10 mouse cellular contexts compared by ENCODE assay signal in the genomic region with DNA sequence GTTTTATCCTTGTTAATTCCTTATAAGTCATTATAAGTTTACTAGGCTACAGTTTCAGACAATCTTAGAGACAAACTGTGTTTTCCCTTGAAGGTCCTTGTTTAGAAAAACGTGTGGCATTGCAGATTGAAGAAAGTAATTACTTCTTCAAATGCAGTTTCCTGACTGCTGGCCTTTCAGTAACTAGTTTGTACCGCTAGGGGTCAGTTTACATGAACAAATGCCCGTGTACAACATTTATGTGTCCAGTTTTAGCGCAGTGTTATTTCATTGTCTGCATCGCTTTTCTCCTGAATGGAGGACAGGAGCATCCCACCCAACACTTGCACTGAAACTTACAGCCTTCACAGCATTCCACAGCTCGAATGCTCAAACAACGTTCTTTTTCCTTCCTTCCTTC.
DNase-seq lines count a peak whose midpoint lies in the region; ATAC-seq and TF ChIP-seq lines count a peak whose summit lies in the region.
"Had no signal": no experiment of that assay in that cellular context is flagged by ENCODE, and none has a peak within 500 bp of the region (broad histone marks: within the 10 kb centered on the region; RNA-seq: fewer than 3 reads in every experiment).

No protein-coding gene starts in this region.

- H3K9me3 ChIP-seq in liver, postnatal 0 days (ENCODE audit: low read length): no peaks in the 10 kb centered on the region
- H3K9me3 ChIP-seq in liver, embryonic 12.5 days (replicated peaks): no peaks in the 10 kb centered on the region
- H3K9me3 ChIP-seq: limb, embryonic 12.5 days had no signal

- H3K4me2 ChIP-seq in liver, postnatal 0 days (ENCODE audit: low read depth, low read length): no peak overlapping the region
- H3K4me2 ChIP-seq in liver, embryonic 12.5 days: no peak overlapping the region
- H3K4me2 ChIP-seq: limb, embryonic 12.5 days had no signal

- ATAC-seq in liver, postnatal 0 days: no peak
- no peak for ATAC-seq in liver, embryonic 12.5 days

- intact Hi-C loops in gastrocnemius, adult 2 months (cut with DNase I): no loop called here

- peak; percentile 57 for TF ChIP-seq CTCF in gastrocnemius, adult 2 months (IDR thresholded peaks at IDR 0.05)
- TF ChIP-seq CTCF in liver, postnatal 0 days (IDR thresholded peaks at IDR 0.05; ENCODE audit: low read depth): peak; percentile 44

- no peak for DNase-seq in gastrocnemius, adult 2 months
- no peak for DNase-seq in gastrocnemius, adult 8-10 months (ENCODE audit: low spot score in 2 of 2)
- DNase-seq in liver, postnatal 0 days: no peak
- DNase-seq in brain, adult 2 months (ENCODE audit: low read depth, low spot score): peak; percentile 75
- DNase-seq in lung, postnatal 36 days: peak; percentile 31
- no peak for DNase-seq in urinary bladder, postnatal 14 days (ENCODE audit: low spot score)
- no peak for DNase-seq in right cerebral cortex, postnatal 36 days (ENCODE audit: low spot score in 2 of 2)

- H3K27me3 ChIP-seq in liver, postnatal 0 days (ENCODE audit: insufficient read depth, low read length): no peaks in the 10 kb centered on the region
- H3K27me3 ChIP-seq in liver, embryonic 12.5 days (replicated peaks): no peaks in the 10 kb centered on the region
- H3K27me3 ChIP-seq: limb, embryonic 12.5 days had no signal

- H3K4me1 ChIP-seq in liver, postnatal 0 days (ENCODE audit: insufficient read depth): no peaks in the 10 kb centered on the region
- H3K4me1 ChIP-seq in liver, embryonic 12.5 days: no peaks in the 10 kb centered on the region

- no peak overlapping the region for H3K4me3 ChIP-seq in gastrocnemius, adult 2 months
- H3K4me3 ChIP-seq in liver, postnatal 0 days (ENCODE audit: low read depth, low read length): no peak overlapping the region
- no peak overlapping the region for H3K4me3 ChIP-seq in liver, embryonic 12.5 days
- H3K4me3 ChIP-seq: limb, embryonic 12.5 days; myocyte had no signal

- H3K9ac ChIP-seq in liver, postnatal 0 days (replicated peaks): no peak overlapping the region
- no peak overlapping the region for H3K9ac ChIP-seq in liver, embryonic 12.5 days
- H3K9ac ChIP-seq: limb, embryonic 12.5 days had no signal

- H3K36me3 ChIP-seq in liver, postnatal 0 days (replicated peaks; ENCODE audit: insufficient read depth, low read length): no peaks in the 10 kb centered on the region
- H3K36me3 ChIP-seq in liver, embryonic 12.5 days: no peaks in the 10 kb centered on the region
- H3K36me3 ChIP-seq: limb, embryonic 12.5 days had no signal

- no peak for TF ChIP-seq EP300 in liver, postnatal 0 days (IDR thresholded peaks at IDR 0.05; ENCODE audit: low read depth)

- H3K27ac ChIP-seq in gastrocnemius, adult 2 months: no peak overlapping the region
- H3K27ac ChIP-seq in liver, postnatal 0 days (ENCODE audit: low read depth): no peak overlapping the region
- no peak overlapping the region for H3K27ac ChIP-seq in liver, embryonic 12.5 days
- H3K27ac ChIP-seq: limb, embryonic 12.5 days had no signal

- WGBS in liver, postnatal 0 days (ENCODE audit: insufficient replicate concordance): 34% methylated on average over 7 of the region's 7 CpGs
- WGBS in liver, embryonic 12.5 days (ENCODE audit: insufficient replicate concordance): 25% methylated on average over 7 of the region's 7 CpGs

Comparison
In these comparisons a context has a peak if more than half of its experiments do, and no peak if none do; other contexts are left out.
1. DNase-seq: peak in brain, adult 2 months (single experiment) and lung, postnatal 36 days (single experiment); none in gastrocnemius, adult 2 months (single experiment), gastrocnemius, adult 8-10 months (0 of 2), liver, postnatal 0 days (single experiment), urinary bladder, postnatal 14 days (single experiment) and right cerebral cortex, postnatal 36 days (0 of 2).